Mouse (Mus musculus) layer of hippocampus, postnatal 10 days (tissue): ENCODE measurements around the gene Gm5483. TPM values are rescaled to one million over a fixed set of nuclear protein-coding genes. Genes with fewer than 3 reads are reported as not detected.
"Not testable (repeated sequence)": the region's sequence is repeated elsewhere in the genome, so short reads cannot be mapped to it uniquely, and the experiment has no call there.

Source experiments
- DNase-seq, 2 experiments: peaks; one replicate each; pipeline ENCODE4 v3.0.0; 2021; ENCODE audit warnings: low spot score in 2 of 2
- long read RNA-seq: library from polyadenylated mRNA; stranded (forward); transcript quantifications from one replicate; pipeline ENCODE4 v2.0.0, GENCODE M21; 2023
- total RNA-seq, 2 experiments: library from RNA; stranded (reverse); gene quantifications; 2 replicates each; pipeline ENCODE4 v1.2.3; 2021

The Gm5483 gene
- total RNA-seq: 1 to 10 TPM in 1 of 2 experiments, not detected in 1; 3.2 TPM
- long read RNA-seq, partial matches to known transcripts: 0 of 3 reads
- long read RNA-seq, other reads (novel, unspliced or antisense): 0 of 3 reads

DNA sequence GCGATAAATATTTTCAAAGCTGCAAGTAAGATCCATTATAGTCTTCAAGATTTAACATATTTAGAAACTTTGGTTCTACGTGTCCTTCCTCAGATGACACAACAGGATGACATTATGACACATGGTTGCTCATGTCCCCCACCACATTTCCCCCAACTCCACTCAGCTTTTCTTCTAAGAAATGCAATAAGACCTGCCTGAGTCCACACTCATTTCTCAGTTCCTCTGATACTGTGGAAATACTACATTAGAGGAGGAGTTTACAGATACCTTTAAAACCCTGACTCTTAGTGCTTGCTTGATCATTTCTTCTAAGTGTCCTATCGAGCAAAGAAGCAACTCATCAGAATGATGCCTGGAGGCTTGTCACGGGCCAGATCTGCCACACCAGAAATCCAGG lies at the start of gene Gm5483:
TSS of gene Gm5483 (plus strand) at position 301 of the 400 bp plus-strand sequence.
- not testable (repeated sequence) for DNase-seq

DNA sequence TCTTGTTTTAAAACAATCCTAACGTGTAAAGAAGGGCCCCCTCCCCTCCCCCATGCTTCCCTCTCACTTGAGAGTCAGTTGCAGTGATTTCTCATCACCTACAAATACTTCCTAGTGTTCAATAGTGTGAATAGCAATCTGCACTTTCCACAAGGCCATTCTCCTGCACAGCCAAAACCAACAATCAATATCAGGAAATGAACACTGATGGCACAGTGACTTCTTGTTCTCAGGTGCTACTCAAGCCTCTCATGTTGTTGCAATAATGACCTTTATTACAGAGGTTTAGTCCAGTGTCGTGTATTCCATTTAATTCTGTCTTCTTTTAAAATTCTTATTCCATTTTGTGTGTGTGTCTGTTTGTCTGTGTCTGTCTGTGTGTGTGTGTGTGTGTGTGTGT lies 45.8 kb upstream of the Gm5483 start:
- no peak for DNase-seq

DNA sequence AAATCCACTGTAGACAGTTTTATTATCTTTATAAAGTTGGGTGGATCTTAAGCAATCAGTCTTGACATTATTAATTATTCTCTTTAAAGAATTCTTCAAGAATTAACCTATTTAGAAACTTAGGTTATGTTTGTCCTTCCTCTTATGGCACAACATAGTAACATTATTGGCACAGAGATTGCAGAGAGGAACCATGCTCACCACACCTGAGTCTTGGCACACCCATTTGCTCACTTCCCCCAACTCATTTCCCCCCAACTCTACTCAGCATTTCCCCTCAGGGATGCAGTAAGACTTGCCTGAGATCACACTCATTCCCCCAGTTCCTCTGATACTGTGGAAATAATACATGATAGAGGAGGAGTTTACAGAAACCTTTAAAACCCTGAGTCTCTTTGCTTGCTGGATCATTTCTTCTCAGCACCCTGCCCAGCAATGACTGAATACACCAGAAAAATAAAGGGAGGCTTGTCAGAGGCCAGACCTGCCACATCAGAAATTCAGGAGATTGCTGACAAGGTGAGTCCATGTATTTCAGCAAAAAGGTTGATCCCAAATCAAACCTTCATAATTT lies 27.5 kb upstream of the Gm5483 start, which contains the start of gene Stfa2l1:
TSS of gene Stfa2l1 (plus strand) at position 410 of the 574 bp plus-strand sequence.
- no peak for DNase-seq

DNA sequence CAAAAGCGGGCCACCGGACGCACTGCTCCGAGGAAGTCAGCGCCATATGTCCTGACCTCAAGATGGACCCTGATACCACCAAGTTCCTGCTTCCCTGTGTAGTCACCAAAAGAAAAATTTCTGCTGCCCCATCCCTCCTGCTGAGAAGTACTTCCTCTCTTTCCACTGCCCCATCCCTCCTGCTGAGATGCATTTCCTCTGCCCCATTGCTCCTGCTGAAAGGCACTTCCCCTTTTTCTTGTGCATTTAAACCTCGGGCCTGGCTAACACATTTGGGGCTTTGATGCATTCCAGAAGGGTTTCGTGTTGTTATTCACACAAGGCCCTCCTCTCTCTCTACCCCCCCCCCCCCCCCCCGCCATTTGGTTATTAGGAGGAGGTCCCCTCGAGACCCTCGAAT lies 16.2 kb upstream of the Gm5483 start:
- DNase-seq: not testable (repeated sequence)

DNA sequence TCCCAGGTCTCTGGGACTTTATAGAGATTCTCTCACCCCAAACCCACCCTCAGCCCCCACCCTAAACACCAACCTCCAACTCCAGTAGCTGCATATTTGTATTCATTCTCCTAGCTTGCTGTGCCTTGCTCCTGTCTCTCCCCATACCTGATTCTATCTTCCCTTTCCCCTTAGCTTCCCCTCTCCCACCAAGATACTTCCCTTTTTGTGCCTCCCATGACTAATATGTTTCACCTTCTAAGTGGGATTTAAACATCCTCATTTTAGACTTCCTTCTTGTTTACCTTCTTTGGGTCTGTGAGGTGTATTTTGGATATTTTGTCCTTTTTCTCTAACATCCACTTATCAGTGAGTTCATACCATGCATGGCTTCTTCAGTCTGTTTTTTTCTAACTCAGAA lies 7.9 kb upstream of the Gm5483 start:
- DNase-seq: no peak

DNA sequence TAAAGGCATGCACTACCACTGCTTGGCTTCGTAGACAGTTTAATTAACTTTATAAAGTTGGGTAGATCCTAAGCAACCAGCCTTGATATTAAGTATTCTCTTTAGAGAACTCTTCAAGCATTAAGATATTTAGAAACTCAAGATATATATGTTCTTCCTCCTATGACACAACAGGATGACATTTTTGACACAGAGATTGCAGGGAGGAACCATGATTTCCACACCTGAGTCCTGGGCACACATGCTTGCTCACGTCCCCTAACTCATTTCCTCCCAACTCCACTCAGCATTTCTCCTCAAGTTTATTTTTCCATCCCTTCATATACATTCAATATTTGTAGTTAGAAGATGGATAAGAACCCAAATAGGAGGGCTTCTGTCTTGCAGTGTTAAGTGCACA lies 4.1 kb upstream of the Gm5483 start:
- DNase-seq: no peak

DNA sequence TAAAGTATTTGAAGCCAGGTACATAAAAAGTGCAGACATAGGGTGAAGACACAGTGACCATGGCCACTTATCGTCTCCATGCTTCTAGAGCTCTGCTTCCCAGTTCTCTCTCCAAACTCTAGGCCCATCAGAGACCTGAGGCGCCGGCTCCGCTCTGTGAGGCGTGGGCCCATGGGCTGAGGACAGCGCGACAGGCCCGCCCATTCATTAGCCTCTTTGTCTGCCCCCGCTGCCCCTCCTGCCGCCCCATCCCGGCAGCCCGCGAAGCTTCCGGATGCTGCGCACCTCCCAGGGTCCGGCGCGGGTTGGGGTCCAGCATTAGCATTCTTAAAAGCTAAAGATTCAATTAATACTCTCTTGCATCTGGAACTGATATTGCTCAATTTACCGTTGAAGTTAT lies 15.2 kb downstream of the Gm5483 start:
- DNase-seq: no peak

DNA sequence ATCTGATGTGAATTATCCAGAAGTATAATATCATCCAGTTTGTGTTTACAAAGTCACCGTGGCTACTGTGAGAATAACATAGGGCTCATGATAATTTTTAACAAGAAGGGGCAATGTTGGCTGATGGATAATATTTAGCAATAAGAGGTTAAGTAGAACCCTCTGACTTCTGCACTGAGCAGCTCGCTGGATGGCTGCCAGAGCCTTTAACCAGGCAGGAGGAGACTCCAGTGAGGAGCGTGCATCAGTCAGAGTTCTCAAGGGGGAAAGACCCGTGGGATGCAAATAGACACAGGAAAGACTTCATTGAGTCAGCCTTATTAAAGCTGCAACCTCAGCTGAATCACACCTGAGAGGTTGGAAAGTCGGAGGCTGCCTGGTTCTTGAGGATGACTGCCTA lies 19.8 kb downstream of the Gm5483 start:
- DNase-seq: no peak

DNA sequence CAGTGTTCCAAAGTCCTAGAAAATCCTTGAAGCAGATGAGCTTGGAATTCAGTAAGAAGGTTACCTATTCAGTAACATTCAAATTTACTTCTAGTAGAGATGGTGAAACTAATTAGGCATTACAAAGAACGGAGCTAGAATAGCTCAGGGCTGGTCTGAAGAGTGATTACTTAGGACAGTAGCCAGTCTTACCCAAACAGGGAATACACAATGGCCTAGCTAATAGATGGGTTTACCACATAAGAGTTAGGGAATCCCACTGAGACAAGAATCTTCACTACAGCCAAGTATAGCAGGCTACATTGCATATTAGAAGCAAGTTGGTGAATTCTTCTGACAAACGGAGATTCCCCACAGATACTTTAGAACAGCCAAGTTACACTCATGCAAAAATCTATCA lies 21.7 kb downstream of the Gm5483 start:
- DNase-seq: not testable (repeated sequence)

DNA sequence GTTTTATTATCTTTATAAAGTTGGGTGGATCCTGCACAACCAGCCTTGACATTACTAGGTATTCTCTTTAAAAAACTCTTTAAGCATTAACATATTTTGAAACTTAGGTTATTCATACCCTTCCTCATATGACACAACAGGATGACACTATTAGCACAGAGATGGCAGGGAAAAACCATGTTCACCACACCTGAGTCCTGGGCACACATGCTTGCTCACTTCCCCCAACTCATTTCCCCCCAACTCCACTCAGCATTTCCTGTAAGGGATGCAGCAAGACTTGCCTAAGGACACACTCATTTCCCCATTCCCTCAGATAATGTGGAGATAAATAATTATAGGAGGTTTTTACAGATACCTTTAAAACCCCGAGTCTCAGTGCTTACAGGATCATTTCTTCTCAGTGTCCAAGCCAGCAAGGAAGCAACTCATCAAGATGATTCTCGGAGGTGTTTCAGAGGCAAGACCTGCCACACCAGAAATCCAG lies 26.0 kb downstream of the Gm5483 start, which contains the start of gene Gm5416:
TSS of gene Gm5416 (plus strand) at position 437 of the 487 bp plus-strand sequence.
- no peak for DNase-seq

DNA sequence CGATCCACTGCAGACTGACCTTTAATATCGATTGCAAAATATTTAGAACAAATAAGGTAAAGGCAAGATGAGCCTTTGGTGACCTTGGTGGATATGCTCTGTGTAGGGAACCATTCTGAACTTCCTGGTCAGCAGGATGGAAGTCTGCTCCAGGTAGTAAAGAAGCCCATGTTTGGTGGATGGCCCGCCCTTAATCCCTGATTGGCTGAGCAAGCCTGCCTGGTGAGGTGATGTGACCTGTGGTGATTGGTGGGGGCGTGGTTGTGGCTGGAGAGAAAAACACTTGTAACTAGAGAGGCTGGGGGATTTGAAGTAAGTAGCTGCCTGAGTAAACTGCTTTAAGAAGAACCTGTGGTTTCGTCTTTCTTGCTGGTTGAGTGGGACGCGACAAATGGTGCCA lies 37.2 kb downstream of the Gm5483 start, which contains the start of gene 2010005H15Rik:
TSS of gene 2010005H15Rik (plus strand) at position 301 of the 400 bp plus-strand sequence.
- not testable (repeated sequence) for DNase-seq

Other genes starting within 250 kb of the Gm5483 start
- 1 to 10 TPM; 1.9 to 2.3 TPM for gene Parp9, start 245.7 kb upstream of the Gm5483 start, total RNA-seq
- 1 to 10 TPM; 2.9 to 3.3 TPM for gene Dtx3l, start 245.1 kb upstream of the Gm5483 start, total RNA-seq
- 100 to 1,000 TPM in 1 of 2 experiments, 10 to 100 TPM in 1; 96.2 to 102 TPM for gene Kpna1, start 205.5 kb upstream of the Gm5483 start, total RNA-seq
- 1 to 10 TPM; 4.5 to 5.8 TPM for gene Wdr5b, start 143.0 kb upstream of the Gm5483 start, total RNA-seq
- gene Fam162a, start 112.6 kb upstream of the Gm5483 start, total RNA-seq: 10 to 100 TPM; 95.2 to 95.4 TPM
- gene Ccdc58, start 112.5 kb upstream of the Gm5483 start, total RNA-seq: 10 to 100 TPM; 21.5 to 22.1 TPM
- not detected for gene Csta1, start 53.0 kb upstream of the Gm5483 start, total RNA-seq
- 1 to 10 TPM in 1 of 2 experiments, not detected in 1; 2.8 TPM for gene Stfa2l1, start 27.4 kb upstream of the Gm5483 start, total RNA-seq
- gene Gm5416, start 26.2 kb downstream of the Gm5483 start, total RNA-seq: not detected
- gene 2010005H15Rik, start 37.3 kb downstream of the Gm5483 start, total RNA-seq: not detected
- 1 to 10 TPM in 1 of 2 experiments, not detected in 1; 2.9 TPM for gene Stfa1, start 92.7 kb downstream of the Gm5483 start, total RNA-seq
- not detected for gene BC117090, start 150.1 kb downstream of the Gm5483 start, total RNA-seq
- gene BC100530, start 183.5 kb downstream of the Gm5483 start, total RNA-seq: 1 to 10 TPM in 1 of 2 experiments, not detected in 1; 4.5 TPM
- gene Stfa2, start 224.2 kb downstream of the Gm5483 start, total RNA-seq: under 1 TPM in 1 of 2 experiments, not detected in 1; 0.89 TPM